Mouse (Mus musculus) liver, postnatal 0 days (tissue): ENCODE results near the gene Vmn1r31. TPM values are rescaled to one million over a fixed set of nuclear protein-coding genes. Genes with fewer than 3 reads are reported as not detected.

Source experiments
- ATAC-seq: fragments of 200-750 bp; cut with Nextera tagmentation; 2 replicates; pipeline ENCODE4 v1.8.0; 2017; ENCODE audit warnings: mild to moderate bottlenecking, moderate library complexity
- DNase-seq: peaks from one replicate; pipeline ENCODE4 v3.0.0-alpha.2; 2016
- H3K27ac ChIP-seq: fragments of 300-500 bp; sonication (generic); 2 replicates; pipeline ENCODE4 v1.5.1; 2014; ENCODE audit warnings: antibody characterized with exemption, moderate library complexity, mild to moderate bottlenecking, low read depth
- H3K27me3 ChIP-seq: fragments of 300-500 bp; sonication (generic); 2 replicates; pipeline ENCODE4 v1.6.1; 2014; ENCODE audit warnings: low read length, control low read depth, mixed read lengths; ENCODE audit not compliant: insufficient read depth
- H3K36me3 ChIP-seq: fragments of 300-500 bp; sonication (generic); replicated peaks from 2 replicates; pipeline ENCODE4 v1.6.1; 2014; ENCODE audit warnings: mild to moderate bottlenecking, control low read depth, low read length, moderate library complexity, mixed read lengths; ENCODE audit not compliant: insufficient read depth
- H3K4me1 ChIP-seq: fragments of 300-500 bp; sonication (generic); 2 replicates; pipeline ENCODE4 v1.6.1; 2014; ENCODE audit warnings: antibody characterized with exemption, mild to moderate bottlenecking, control low read depth; ENCODE audit not compliant: insufficient read depth
- H3K4me2 ChIP-seq: fragments of 300-500 bp; sonication (generic); 2 replicates; pipeline ENCODE4 v1.6.1; 2014; ENCODE audit warnings: low read depth, mild to moderate bottlenecking, low read length, moderate library complexity, mixed read lengths
- H3K4me3 ChIP-seq: fragments of 300-500 bp; sonication (generic); 2 replicates; pipeline ENCODE4 v1.5.1; 2014; ENCODE audit warnings: low read depth, low read length
- H3K9ac ChIP-seq: fragments of 300-500 bp; sonication (generic); replicated peaks from 2 replicates; pipeline ENCODE4 v1.6.1; 2014; ENCODE audit warnings: mild to moderate bottlenecking, moderate library complexity
- H3K9me3 ChIP-seq: fragments of 300-500 bp; sonication (generic); 2 replicates; pipeline ENCODE4 v1.6.1; 2016; ENCODE audit warnings: mild to moderate bottlenecking, control low read depth, low read length, mixed read lengths
- CTCF ChIP-seq: sonication (generic); IDR thresholded peaks from 2 replicates; pipeline ENCODE4 v1.5.1; 2016; ENCODE audit warnings: antibody characterized with exemption, low read depth
- EP300 ChIP-seq: IDR thresholded peaks from 2 replicates; pipeline ENCODE4 v1.6.1; 2016; ENCODE audit warnings: antibody characterized with exemption, low read depth, mild to moderate bottlenecking
- whole genome bisulfite sequencing: fragments of 180-500 bp; shearing (Covaris S2); extraction: QIAGEN DNeasy Blood & Tissue Kit; methylation state at CpG from one replicate; pipeline ENCODE4 v1.1.7; 2014; ENCODE audit not compliant: insufficient replicate concordance; 5-methylcytosine and 5-hydroxymethylcytosine counted together
- polyA plus RNA-seq: library from polyadenylated mRNA; unstranded; fragments of >200 nt; fragmentation: Nextera tagmentation; extraction: Ambion mirVana; gene quantifications from 2 replicates; pipeline ENCODE4 v1.2.1, GENCODE M21; 2015

The Vmn1r31 gene
- not detected in 2 replicates for polyA plus RNA-seq

- no peak within 1 kb of the TSS for H3K27ac ChIP-seq
- H3K9me3 ChIP-seq, result no peaks in the 10 kb centered on the region
- DNase-seq, result no peak
Measured at GRCm38 (mm10) chr6:58475230-58475629, at the start of gene Vmn1r31. Vmn1r31 (minus strand) TSS chr6:58475330.

GRCm38 (mm10) chr6:58443285-58443684, 31.8 kb downstream of the Vmn1r31 start, which contains the start of gene Vmn1r30:
Vmn1r30 (minus strand) TSS chr6:58443385.
- Histone ChIP-seq H3K9me3 (no peaks in the 10 kb centered on the region), H3K9ac (no peak within 1 kb of the TSS), H3K4me2 (no peak within 1 kb of the TSS), H3K27ac (no peak within 1 kb of the TSS), H3K4me3 (no peak within 1 kb of the TSS), H3K27me3 (no peaks in the 10 kb centered on the region), H3K4me1 (no peaks in the 10 kb centered on the region), H3K36me3 (no peaks in the 10 kb centered on the region)
- DNase-seq (no peak), ATAC-seq (no peak)
- TF ChIP-seq CTCF, result no peak
- TF ChIP-seq EP300, result no peak

More at GRCm38 (mm10) chr6:58475230-58475629, at the start of gene Vmn1r31:
- TF ChIP-seq EP300, result no peak
- no peak for TF ChIP-seq CTCF
- Histone ChIP-seq H3K4me2 (no peak within 1 kb of the TSS), H3K4me3 (no peak within 1 kb of the TSS), H3K4me1 (no peaks in the 10 kb centered on the region), H3K9ac (no peak within 1 kb of the TSS), H3K27me3 (no peaks in the 10 kb centered on the region), H3K36me3 (no peaks in the 10 kb centered on the region)
- 72% methylated on average over 1 of the region's 1 CpGs for WGBS
- no peak for ATAC-seq

Other genes starting within 250 kb of the Vmn1r31 start
- gene Vmn1r28, start 213.3 kb downstream of the Vmn1r31 start, polyA plus RNA-seq, result not detected in 2 replicates
- gene Vmn1r29, start 173.8 kb downstream of the Vmn1r31 start, polyA plus RNA-seq, result not detected in 2 replicates
- gene Vmn1r30, start 31.9 kb downstream of the Vmn1r31 start, polyA plus RNA-seq, result not detected in 2 replicates
- gene Abcg2, start 109.2 kb upstream of the Vmn1r31 start, polyA plus RNA-seq, result 78.9 and 90.1 TPM in 2 replicates